Mouse (Mus musculus) kidney, adult 2 months (tissue): Measurements from ENCODE around the gene Gm43552.

ENCODE experiments used
- CTCF ChIP-seq: fragments of 200-500 bp; conservative IDR thresholded peaks from 2 replicates; pipeline ENCODE4 v1.5.1; 2011; ENCODE audit warnings: low read depth, mild to moderate bottlenecking, control low read depth, low read length, moderate library complexity, mixed read lengths; ENCODE audit not compliant: insufficient read depth, insufficient read length
- POLR2A ChIP-seq: fragments of 200-500 bp; IDR thresholded peaks from one replicate; pipeline ENCODE4 v1.6.1; 2011; ENCODE audit warnings: low read depth, low read length, control low read depth

DNA sequence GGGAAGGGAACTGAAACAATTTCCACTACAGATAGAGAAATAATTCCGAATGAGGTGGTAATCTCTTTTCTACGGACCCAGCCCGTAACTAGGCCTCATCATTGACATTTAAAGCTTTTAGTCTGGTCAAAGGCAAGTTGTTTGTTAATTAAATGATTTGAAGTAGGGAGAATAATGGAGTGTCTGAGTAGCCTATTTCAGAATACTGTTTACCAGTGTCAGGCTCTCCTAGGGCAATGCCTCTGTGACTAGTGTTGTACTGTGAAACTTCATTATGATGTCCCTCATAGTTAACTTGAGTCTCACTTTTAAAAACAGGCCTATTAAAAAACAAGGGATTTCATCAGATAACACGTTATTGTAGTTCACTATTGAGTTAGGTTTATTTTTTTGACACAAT is 45.5 kb upstream of the Gm43552 start:
- TF ChIP-seq CTCF = no peak
- no peak for TF ChIP-seq POLR2A
